Mouse (Mus musculus) kidney, adult 9 months (tissue): ENCODE results near the gene Cyp2c66.
"Not testable (repeated sequence)": the region's sequence is repeated elsewhere in the genome, so short reads cannot be mapped to it uniquely, and the experiment has no call there.

ENCODE experiments used
- DNase-seq: peaks from one replicate; pipeline ENCODE4 v3.0.0; 2022

Cyp2c66 gene

DNA sequence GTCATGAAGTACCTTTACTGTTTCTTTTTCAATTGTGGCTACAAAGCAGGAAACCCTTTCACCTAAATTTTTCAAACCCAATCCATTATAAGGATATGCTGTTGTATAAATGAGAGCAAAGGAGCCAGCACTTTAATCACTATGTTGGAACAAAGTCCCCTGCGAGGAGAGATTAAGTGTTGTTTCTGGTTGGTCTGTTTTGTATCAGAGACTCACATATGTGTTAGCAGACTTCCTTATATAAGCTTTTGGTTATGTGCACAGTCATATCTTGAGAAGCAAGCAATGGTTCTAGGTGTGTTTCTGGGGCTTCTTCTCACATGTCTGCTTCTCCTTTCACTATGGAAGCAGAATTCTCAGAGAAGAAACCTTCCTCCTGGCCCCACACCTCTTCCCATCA lies at the start of gene Cyp2c66:
Cyp2c66 (plus strand) TSS at position 255 of the 400 bp plus-strand sequence.
- DNase-seq = no peak

DNA sequence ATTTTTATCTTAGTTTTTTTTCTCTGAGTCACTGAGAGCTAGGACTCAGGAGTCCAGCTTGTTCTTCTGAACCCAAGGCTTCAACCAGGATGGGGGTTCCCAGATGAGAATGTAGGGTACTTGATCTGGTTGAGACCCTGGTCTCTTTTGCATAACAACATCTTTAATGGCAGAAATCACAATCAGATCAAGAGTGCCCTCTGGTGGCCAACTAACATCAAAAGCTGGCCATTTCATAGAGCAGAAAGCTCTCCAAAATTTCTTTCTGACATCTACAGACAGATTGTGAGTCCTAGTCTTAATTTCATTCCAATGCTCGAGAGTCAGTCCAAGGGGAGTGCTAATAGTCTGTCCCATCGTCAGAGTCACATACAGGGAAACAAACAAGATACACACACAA lies 14.9 kb upstream of the Cyp2c66 start:
- peak; percentile 6 for DNase-seq

DNA sequence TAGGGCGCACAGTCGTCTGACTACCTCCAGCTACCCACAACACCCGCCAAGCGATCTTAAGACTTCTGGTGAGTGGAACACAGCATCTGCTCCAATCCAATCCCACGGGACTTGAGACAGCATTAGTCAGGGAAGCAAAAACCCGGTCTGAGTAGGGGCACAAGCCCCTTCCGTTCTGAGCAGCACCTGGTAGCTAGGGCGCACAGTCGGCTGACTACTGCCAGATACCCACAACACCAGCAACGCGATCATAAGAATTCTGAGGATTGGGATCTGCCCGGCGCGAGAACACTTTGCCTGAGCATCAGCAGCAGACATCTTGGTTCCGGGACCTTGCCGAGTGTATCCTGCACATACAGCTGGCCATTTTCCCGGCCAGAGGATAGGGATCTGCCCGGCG lies 43.1 kb downstream of the Cyp2c66 start:
- not testable (repeated sequence) for DNase-seq
